Mouse (Mus musculus) embryonic facial prominence, embryonic 13.5 days (tissue): ENCODE measurements around the gene Gnai2. TPM values are rescaled to one million over a fixed set of nuclear protein-coding genes. Genes with fewer than 3 reads are reported as not detected.
A peak's percentile ranks its signal among the peaks of the same experiment; 100 is the strongest.
"Not testable (repeated sequence)": the region's sequence is repeated elsewhere in the genome, so short reads cannot be mapped to it uniquely, and the experiment has no call there.

Source experiments
- ATAC-seq: fragments of 200-750 bp; cut with Nextera tagmentation; 2 replicates; pipeline ENCODE4 v1.8.0; 2017; ENCODE audit warnings: low read depth; ENCODE audit not compliant: insufficient number of reproducible peaks, insufficient read depth, low FRiP score, low TSS enrichment
- H3K27ac ChIP-seq: fragments of 300-500 bp; sonication (generic); 2 replicates; pipeline ENCODE4 v1.5.1; 2015; ENCODE audit warnings: moderate library complexity, mild to moderate bottlenecking, inconsistent platforms
- H3K27me3 ChIP-seq: fragments of 300-500 bp; sonication (generic); 2 replicates; pipeline ENCODE4 v1.6.1; 2015; ENCODE audit warnings: mild to moderate bottlenecking, inconsistent platforms
- H3K36me3 ChIP-seq: fragments of 300-500 bp; sonication (generic); 2 replicates; pipeline ENCODE4 v1.6.1; 2015; ENCODE audit warnings: mild to moderate bottlenecking, inconsistent platforms
- H3K4me1 ChIP-seq: fragments of 300-500 bp; sonication (generic); 2 replicates; pipeline ENCODE4 v1.6.1; 2015; ENCODE audit warnings: inconsistent platforms
- H3K4me2 ChIP-seq: fragments of 300-500 bp; sonication (generic); 2 replicates; pipeline ENCODE4 v1.6.1; 2015; ENCODE audit warnings: moderate library complexity, mild to moderate bottlenecking, inconsistent platforms
- H3K4me3 ChIP-seq: fragments of 300-500 bp; sonication (generic); 2 replicates; pipeline ENCODE4 v1.5.1; 2015; ENCODE audit warnings: mild to moderate bottlenecking, inconsistent platforms
- H3K9ac ChIP-seq: fragments of 300-500 bp; sonication (generic); 2 replicates; pipeline ENCODE4 v1.6.1; 2015; ENCODE audit warnings: mild to moderate bottlenecking, inconsistent platforms
- H3K9me3 ChIP-seq: fragments of 300-500 bp; sonication (generic); 2 replicates; pipeline ENCODE4 v1.6.1; 2016; ENCODE audit warnings: inconsistent platforms
- WGBS: fragments of 180-500 bp; shearing (Covaris S2); methylation state at CpG from one replicate; pipeline ENCODE4 v1.1.7; 2015; ENCODE audit warnings: mixed read lengths; 5-methylcytosine and 5-hydroxymethylcytosine counted together
- polyA plus RNA-seq: library from polyadenylated mRNA; unstranded; fragments of >200 nt; fragmentation: Nextera tagmentation; extraction: Ambion mirVana; gene quantifications from 2 replicates; pipeline ENCODE4 v1.2.1, GENCODE M21; 2015

Gene Gnai2
- 446 and 470 TPM in 2 replicates for polyA plus RNA-seq

DNA sequence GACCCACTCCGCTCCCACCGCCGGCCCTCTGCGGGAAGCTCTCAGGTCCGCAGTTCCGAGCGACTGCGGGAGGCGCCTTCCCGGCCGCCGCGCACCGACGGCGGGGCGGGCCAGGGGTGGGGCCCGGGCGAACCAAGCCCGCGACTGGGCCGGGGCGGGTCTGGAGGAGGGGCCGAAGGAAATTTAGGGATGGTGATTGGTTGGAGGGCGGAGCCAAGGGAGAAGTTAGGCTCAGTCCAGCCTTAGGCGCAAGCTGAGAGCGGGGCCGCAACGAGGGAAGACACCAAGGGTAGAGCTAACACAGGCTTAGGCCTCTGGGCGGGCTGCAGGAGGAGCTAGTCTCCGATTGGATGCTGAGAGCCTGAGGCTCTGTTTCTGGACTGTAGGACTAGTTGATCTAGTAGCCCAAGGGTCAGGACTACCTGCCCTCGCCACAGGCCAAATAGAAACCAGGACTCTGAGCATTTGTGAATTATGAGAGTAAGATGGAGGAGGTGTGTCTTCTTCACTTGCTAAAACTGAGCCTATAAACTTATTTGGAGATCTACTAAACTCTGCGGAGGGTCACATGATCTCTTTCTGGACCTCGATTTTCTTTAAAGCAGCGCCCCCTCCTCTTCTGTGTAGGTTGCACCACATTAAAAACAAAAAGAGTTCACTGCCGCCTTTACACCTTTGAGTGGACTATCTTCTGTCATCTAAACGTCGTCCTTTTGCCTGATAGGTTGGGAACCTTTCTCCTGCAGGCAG lies at the start of gene Gnai2:
Gnai2 (minus strand) TSS at position 89 of the 750 bp plus-strand sequence.
- Histone ChIP-seq H3K27me3 (no peaks in the 10 kb centered on the region), H3K27ac (peak within 1 kb of the TSS; percentile 91), H3K4me1 (peaks cover 48% of the 10 kb centered on the region), H3K4me3 (peak within 1 kb of the TSS; percentile 84), H3K36me3 (peaks cover 5% of the 10 kb centered on the region; the same call in 1 of the 2 replicates), H3K4me2 (peak within 1 kb of the TSS; percentile 99), H3K9ac (peak within 1 kb of the TSS; percentile 93), H3K9me3 (no peaks in the 10 kb centered on the region)
- WGBS: 3% methylated on average over 38 of the region's 38 CpGs
- peak; percentile 92 for ATAC-seq

DNA sequence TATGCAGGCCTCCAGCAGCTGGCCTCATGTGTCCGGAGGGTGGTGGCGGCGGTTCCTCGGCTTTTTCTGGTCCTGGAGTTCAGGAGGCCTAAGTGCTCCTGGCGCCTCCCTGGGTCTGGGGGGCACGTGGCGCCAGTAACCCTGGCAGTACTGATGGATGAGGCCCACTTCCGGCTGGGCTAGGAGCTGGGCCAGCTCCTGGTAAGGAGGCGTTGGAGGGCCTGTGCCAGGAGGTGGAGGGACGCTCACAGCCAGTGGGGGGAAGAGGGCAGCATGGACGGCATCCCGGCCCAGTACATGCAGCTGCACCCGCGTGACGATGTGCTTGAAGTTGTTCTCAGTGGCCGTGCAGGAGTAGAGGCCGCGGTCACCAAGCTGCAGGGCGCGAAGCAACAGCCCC lies 47.2 kb upstream of the Gnai2 start:
- Histone ChIP-seq H3K4me1 (peaks cover 4% of the 10 kb centered on the region; the same call in 1 of the 2 replicates), H3K27ac (no peak overlapping the region), H3K4me2 (no peak overlapping the region), H3K9ac (no peak overlapping the region), H3K4me3 (no peak overlapping the region), H3K36me3 (peaks cover 58% of the 10 kb centered on the region), H3K27me3 (peaks cover 5% of the 10 kb centered on the region), H3K9me3 (no peaks in the 10 kb centered on the region)
- 89% methylated on average over 20 of the region's 20 CpGs for WGBS
- ATAC-seq: no peak

DNA sequence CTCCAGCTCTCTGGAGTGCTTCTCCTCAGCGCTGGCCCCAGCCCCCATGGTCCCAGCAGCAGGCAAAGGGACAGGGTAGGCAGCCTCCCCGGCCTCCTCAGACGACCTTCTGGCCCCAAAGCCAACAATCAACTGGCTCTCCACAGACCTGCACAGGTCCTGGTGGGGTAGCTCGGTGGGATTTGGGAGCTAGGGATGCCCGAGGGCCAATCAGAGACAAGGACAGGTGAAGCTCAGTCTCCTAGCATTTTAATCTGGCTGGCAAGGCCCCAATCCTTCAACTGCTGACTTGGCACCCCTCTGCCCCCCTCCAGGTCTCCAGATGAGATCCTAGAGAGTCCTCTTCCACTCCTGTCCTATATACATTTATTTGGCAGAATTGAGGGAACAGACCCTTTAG lies 44.3 kb upstream of the Gnai2 start, which contains the start of gene Gnat1:
Gnat1 (minus strand) TSS at position 212 of the 400 bp plus-strand sequence.
- Histone ChIP-seq H3K4me1 (peaks cover 23% of the 10 kb centered on the region), H3K4me3 (no peak within 1 kb of the TSS), H3K9me3 (no peaks in the 10 kb centered on the region), H3K36me3 (peaks cover 32% of the 10 kb centered on the region), H3K27me3 (peaks cover 34% of the 10 kb centered on the region), H3K4me2 (no peak within 1 kb of the TSS), H3K9ac (0 out of 2 replicates have a peak within 1 kb of the TSS, but pooled peaks have one; percentile 32), H3K27ac (no peak within 1 kb of the TSS)
- ATAC-seq: no peak
- 39% methylated on average over 5 of the region's 5 CpGs for WGBS

DNA sequence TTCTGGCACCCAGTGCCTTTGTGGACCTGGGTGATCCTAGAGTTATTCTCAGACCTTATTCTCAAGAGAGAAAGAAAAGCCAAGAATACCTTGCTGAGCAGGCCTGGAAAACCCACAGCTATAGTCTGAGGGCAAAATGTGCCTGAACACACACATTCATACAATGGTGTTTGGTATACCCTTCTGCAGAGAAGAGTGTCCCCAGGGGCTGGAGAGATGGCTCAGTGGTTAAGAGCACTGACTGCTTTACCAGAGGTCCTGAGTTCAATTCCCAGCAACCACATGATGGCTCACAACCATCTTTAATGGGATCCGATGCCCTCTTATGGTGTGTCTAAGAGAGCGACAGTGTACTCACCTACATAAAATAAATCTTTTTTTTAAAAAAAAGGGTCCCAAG lies 43.7 kb upstream of the Gnai2 start:
- Histone ChIP-seq H3K9me3 (no peaks in the 10 kb centered on the region), H3K4me2 (no peak overlapping the region), H3K27me3 (peaks cover 40% of the 10 kb centered on the region), H3K27ac (no peak overlapping the region), H3K4me1 (peaks cover 23% of the 10 kb centered on the region), H3K4me3 (no peak overlapping the region), H3K36me3 (peaks cover 25% of the 10 kb centered on the region), H3K9ac (no peak overlapping the region)
- ATAC-seq: no peak
- WGBS: 92% methylated on average over 2 of the region's 2 CpGs

DNA sequence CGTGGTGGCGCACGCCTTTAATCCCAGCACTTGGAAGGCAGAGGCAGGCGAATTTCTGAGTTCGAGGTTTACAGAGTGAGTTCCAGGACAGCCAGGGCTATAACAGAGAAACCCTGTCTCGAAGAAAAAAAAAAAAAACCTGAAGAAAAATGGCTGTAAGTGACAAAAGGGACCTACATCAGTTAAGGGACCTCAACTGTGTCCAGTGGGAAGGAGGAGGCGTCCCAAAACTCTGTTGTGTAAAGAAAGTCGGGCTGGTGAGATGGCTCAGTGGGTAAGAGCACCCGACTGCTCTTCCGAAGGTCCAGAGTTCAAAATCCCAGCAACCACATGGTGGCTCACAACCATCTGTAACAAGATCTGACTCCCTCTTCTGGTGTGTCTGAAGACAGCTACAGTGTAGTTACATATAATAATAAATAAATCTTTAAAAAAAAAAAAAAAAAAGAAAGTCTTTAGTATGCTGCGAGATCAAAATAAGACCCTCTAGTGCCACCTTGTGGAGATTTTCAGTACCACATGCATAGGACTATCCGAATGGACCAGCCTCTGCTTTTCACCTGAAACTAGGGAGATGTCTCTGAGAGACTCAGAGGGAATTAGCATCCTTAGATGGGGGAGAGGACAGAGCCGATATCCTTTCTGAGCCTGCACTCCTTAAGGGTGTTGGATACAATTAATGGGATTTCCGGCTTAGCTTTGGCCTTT lies 42.8 kb upstream of the Gnai2 start:
- peaks cover 16% of the 10 kb centered on the region for H3K36me3 ChIP-seq
- WGBS: 39% methylated on average over 14 of the region's 14 CpGs

DNA sequence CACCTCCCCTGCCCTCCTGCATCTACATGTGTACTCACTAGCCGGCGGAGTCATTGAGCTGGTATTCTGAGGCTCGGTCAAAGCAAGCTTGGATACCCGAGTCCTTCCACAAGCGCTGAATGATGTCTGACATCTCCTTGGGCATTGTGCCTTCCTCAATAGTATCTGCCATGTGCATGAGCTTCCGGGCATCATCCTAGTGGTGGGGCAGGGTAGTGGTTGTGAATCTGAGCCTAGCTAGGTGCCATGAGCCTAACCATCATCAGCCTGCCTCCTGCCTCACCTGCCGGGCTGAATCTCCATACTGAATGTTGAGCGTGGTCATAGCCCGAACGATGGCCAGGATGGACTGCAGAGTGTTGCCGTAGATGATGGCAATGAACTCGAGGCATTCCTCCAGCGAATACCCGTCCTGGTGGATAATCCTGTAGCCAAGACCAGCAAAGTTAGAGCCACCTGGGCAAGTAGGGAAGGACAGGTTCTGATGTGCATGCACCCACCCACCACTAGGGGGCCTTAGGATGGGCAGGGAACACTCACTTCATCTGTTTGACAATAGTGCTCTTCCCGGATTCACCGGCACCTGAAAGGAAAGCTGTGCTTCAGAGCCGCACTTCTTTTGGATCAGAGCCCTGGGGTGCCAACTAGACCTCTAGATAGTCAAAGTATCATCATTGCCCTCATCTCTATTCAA lies 42.1 kb upstream of the Gnai2 start:
- ATAC-seq: no peak
- peak overlapping the region; percentile 71 for H3K4me2 ChIP-seq
- peaks cover 42% of the 10 kb centered on the region for H3K27me3 ChIP-seq
- peaks cover 9% of the 10 kb centered on the region for H3K36me3 ChIP-seq
- H3K9ac ChIP-seq: no peak overlapping the region
- H3K4me3 ChIP-seq: peak overlapping the region; percentile 41; the same call in 1 of the 2 replicates
- H3K9me3 ChIP-seq: no peaks in the 10 kb centered on the region
- H3K4me1 ChIP-seq: peaks cover 23% of the 10 kb centered on the region
- WGBS: 19% methylated on average over 17 of the region's 17 CpGs
- no peak overlapping the region for H3K27ac ChIP-seq

More for the DNA sequence above, 42.8 kb upstream of the Gnai2 start:
- not testable (repeated sequence) for H3K27ac ChIP-seq, H3K9ac ChIP-seq, H3K9me3 ChIP-seq, H3K4me2 ChIP-seq, ATAC-seq, H3K4me3 ChIP-seq
- Histone ChIP-seq H3K4me1 (peaks cover 23% of the 10 kb centered on the region), H3K27me3 (peaks cover 42% of the 10 kb centered on the region)

GRCm38 (mm10) chr9:107676302-107676701 lies 41.1 kb upstream of the Gnai2 start:
- Histone ChIP-seq H3K9me3 (no peaks in the 10 kb centered on the region), H3K27ac (no peak overlapping the region), H3K36me3 (0 out of 2 replicates have a peak, but pooled peaks cover 1% of the 10 kb centered on the region), H3K9ac (peak overlapping the region; percentile 61), H3K4me1 (peaks cover 20% of the 10 kb centered on the region), H3K4me3 (peak overlapping the region; percentile 41), H3K27me3 (peaks cover 42% of the 10 kb centered on the region), H3K4me2 (peak overlapping the region; percentile 71)
- ATAC-seq: 0 out of 2 replicates have a peak, but pooled peaks have one; percentile 11
- WGBS: 1% methylated on average over 25 of the region's 25 CpGs

DNA sequence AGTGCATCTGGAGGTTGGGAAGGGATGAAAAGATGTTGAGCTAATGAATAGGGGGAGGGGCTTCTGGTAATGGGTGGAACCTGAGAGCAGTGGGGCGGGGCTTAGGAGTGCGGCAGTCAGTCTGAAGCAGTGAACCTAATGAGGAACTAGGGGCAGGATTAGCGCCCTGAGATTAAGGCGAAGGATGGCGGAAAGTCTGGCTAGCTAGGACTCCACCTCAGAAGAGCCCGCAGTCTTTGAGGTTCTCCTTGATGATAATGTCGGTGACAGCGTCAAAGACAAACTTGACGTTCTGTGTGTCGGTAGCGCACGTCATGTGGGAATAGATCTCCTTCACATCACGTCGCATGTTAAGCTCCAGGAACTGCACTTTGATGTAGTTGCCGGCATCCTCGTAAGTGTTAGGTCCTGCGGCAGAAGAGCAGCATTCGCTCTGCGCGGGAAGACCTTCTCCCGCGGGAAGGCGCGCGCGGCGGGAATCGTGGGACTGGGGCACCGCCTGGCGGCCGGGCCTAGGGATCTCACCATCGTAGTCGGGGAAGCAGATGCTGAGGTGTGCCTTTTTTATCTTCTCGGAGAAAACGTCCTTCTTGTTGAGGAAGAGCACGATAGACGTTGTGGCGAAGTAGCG lies 40.6 kb upstream of the Gnai2 start:
- peak overlapping the region; percentile 61 for H3K9ac ChIP-seq
- peaks cover 20% of the 10 kb centered on the region for H3K4me1 ChIP-seq
- no peaks in the 10 kb centered on the region for H3K9me3 ChIP-seq
- no peak overlapping the region for H3K27ac ChIP-seq
- under 1% methylated on average over 39 of the region's 39 CpGs for WGBS
- H3K4me3 ChIP-seq: peak overlapping the region; percentile 41
- H3K36me3 ChIP-seq: no peaks in the 10 kb centered on the region
- H3K4me2 ChIP-seq: peak overlapping the region; percentile 71
- peaks cover 42% of the 10 kb centered on the region for H3K27me3 ChIP-seq
- ATAC-seq: peak; percentile 39; the same call in 1 of the 2 replicates

GRCm38 (mm10) chr9:107674609-107675429 lies 39.7 kb upstream of the Gnai2 start:
- no peak overlapping the region for H3K9ac ChIP-seq
- no peaks in the 10 kb centered on the region for H3K36me3 ChIP-seq
- ATAC-seq: no peak
- no peak overlapping the region for H3K4me2 ChIP-seq
- no peak overlapping the region for H3K27ac ChIP-seq
- peaks cover 42% of the 10 kb centered on the region for H3K27me3 ChIP-seq
- WGBS: 58% methylated on average over 9 of the region's 9 CpGs
- no peaks in the 10 kb centered on the region for H3K9me3 ChIP-seq
- peaks cover 20% of the 10 kb centered on the region for H3K4me1 ChIP-seq
- no peak overlapping the region for H3K4me3 ChIP-seq

- H3K4me1 ChIP-seq: peaks cover 26% of the 10 kb centered on the region
- no peak for ATAC-seq
- H3K4me2 ChIP-seq: no peak overlapping the region
- WGBS: 61% methylated on average over 5 of the region's 5 CpGs
- no peak overlapping the region for H3K9ac ChIP-seq
- no peak overlapping the region for H3K4me3 ChIP-seq
- peaks cover 40% of the 10 kb centered on the region for H3K27me3 ChIP-seq
- no peaks in the 10 kb centered on the region for H3K36me3 ChIP-seq
- H3K9me3 ChIP-seq: no peaks in the 10 kb centered on the region
- H3K27ac ChIP-seq: no peak overlapping the region
Observed at GRCm38 (mm10) chr9:107670259-107670658, 35.1 kb upstream of the Gnai2 start.
